Mouse (Mus musculus) ovary, adult 2 months (tissue): ENCODE data around the gene Rps21. TPM values are rescaled to one million over a fixed set of nuclear protein-coding genes. Genes with fewer than 3 reads are reported as not detected.

Experiments
- polyA plus RNA-seq: library from polyadenylated mRNA; depleted of rRNA; stranded (reverse); fragments of >200 nt; gene quantifications from 2 replicates; pipeline ENCODE4 v1.2.3, GENCODE M21; 2012; rRNA removed

Rps21 gene
- polyA plus RNA-seq: 5,099 and 5,669 TPM in 2 replicates

DNA sequence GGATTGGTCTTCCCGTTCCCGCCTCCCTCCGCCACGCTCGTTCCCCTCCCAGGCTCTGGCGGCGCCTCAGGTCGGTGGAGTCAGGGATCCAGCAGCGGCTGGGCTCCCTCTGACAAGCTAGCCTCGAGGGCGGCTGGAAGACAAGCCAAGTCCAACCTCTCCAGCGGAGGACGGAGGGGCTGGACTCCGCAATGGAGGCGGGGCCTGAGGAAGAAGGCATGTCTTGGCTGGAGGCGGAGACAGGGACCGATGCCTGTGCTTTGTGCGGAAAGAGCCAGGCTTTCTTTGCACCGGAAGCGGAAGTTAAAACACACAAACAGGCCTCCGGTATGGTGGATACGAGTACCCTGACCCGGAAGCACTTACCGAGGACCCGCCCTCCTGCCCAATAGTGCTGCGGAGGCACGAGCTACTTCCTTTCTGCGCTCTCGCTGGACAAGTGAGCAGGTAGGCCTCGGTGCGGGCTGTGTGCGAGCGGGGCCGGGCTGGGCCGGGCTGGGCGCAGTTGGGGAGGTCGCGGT is at the start of gene Rps21:
Gene Rps21 (plus strand): TSS at position 377 of the 521 bp plus-strand sequence.

DNA sequence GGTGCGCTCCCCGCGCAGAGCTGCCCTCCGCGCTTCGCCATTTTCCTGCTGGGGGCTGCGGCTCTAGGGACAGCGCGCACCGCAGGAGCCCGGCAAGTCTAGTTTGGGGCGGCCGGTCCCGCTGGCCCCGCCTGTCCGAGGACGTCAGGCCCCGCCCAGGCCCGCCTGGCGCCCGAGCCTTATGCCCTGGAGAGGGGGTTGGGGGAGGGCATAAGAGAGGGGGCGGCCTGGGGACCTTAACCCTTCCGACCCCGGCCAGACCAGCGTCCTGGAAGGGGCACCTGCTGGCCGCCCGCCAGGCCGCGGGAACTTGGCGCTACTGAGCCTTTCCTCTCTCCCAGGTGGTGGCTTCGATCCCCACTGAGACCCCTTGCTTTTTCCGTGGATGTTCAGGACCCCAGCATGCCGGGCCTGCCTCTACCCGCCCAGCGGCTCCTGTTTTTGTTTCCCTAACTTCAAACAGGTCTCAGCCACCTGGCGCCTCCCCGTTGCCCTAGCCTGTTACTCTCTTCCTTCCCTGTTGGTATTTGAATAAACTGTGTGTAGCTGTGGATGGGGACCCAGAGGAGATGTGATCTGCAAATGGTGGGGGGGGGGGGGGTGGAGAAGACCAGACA is 31.3 kb upstream of the Rps21 start, which contains the start of gene Lama5:
Gene Lama5 (minus strand): TSS at position 98 of the 617 bp plus-strand sequence.

DNA sequence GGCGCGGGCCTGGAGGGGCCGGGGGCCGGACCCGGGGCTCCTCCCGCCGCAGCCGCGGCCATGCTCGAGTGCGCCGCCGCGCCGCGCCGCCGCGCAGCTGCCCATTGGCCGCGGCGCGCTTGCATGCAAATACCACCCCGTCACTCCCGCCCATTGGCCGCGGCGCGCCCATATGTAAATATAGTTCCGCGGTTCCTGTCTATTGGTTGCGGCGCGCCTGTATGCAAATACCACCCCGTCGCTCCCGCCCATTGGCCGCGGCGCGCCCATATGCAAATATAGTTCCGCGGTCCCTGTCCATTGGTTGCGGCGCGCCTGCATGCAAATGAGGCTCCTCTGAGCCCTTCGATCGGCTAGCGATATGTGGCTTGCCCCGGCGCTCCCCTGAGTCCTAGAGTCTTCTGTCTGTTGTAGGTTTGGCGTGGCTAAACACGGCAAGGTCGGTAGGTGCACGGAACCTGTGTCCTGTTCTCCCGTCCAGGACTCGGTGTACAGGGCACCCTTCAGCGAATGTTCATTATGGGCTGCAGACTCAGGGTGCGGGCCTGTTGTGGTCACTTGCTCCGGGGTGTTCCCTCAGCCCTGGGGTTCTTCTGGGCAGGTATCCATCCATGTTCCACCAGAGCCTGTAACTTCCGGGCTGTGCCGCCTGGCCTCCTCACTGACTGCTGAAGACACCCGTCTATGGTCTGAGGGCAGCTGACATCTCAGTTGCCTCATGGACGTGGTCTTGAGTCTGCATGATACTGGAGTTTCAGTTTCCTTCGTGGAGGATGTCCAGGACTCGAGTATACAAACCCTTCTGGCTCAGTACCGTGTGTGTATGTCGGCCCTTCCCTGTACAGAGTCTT is 16.4 kb downstream of the Rps21 start, which contains the start of gene Cables2:
Gene Cables2 (minus strand): TSS at position 103 of the 851 bp plus-strand sequence.

GRCm38 (mm10) chr2:180289440-180290108 is 32.4 kb downstream of the Rps21 start, which contains the start of gene Rbbp8nl:
Gene Rbbp8nl, minus strand, starts transcription at chr2:180289879.

Other genes with a start within 250 kb of the Rps21 start
- gene Lsm14b, start 232.4 kb upstream of the Rps21 start, polyA plus RNA-seq: 72.8 and 87.5 TPM in 2 replicates
- gene Psma7, start 214.9 kb upstream of the Rps21 start, polyA plus RNA-seq: 185 and 236 TPM in 2 replicates
- 15.3 and 19.1 TPM in 2 replicates for gene Ss18l1, start 214.9 kb upstream of the Rps21 start, polyA plus RNA-seq
- gene Mtg2, start 186.8 kb upstream of the Rps21 start, polyA plus RNA-seq: 17.6 and 19.6 TPM in 2 replicates
- gene Hrh3, start 152.9 kb upstream of the Rps21 start, polyA plus RNA-seq: 0.12 and 0.22 TPM in 2 replicates
- gene Osbpl2, start 138.1 kb upstream of the Rps21 start, polyA plus RNA-seq: 26.0 and 27.1 TPM in 2 replicates
- 191 and 212 TPM in 2 replicates for gene Adrm1, start 85.9 kb upstream of the Rps21 start, polyA plus RNA-seq
- 87.5 and 100.0 TPM in 2 replicates for gene Lama5, start 31.5 kb upstream of the Rps21 start, polyA plus RNA-seq
- gene Cables2, start 16.1 kb downstream of the Rps21 start, polyA plus RNA-seq: 40.1 and 49.2 TPM in 2 replicates
- 1.3 and 1.5 TPM in 2 replicates for gene Rbbp8nl, start 32.5 kb downstream of the Rps21 start, polyA plus RNA-seq
- gene Gata5, start 77.3 kb downstream of the Rps21 start, polyA plus RNA-seq: 0.90 and 1.7 TPM in 2 replicates
- 3.5 and 4.4 TPM in 2 replicates for gene Slco4a1, start 198.9 kb downstream of the Rps21 start, polyA plus RNA-seq
- 0.03 and 0.09 TPM in 2 replicates for gene Ntsr1, start 242.6 kb downstream of the Rps21 start, polyA plus RNA-seq